Mouse (Mus musculus) small intestine, adult 2 months (tissue): ENCODE measurements around the gene Herc3. TPM values are rescaled to one million over a fixed set of nuclear protein-coding genes. Genes with fewer than 3 reads are reported as not detected.

Experiments used
- H3K27ac ChIP-seq: fragments of 200-500 bp; 2 replicates; pipeline ENCODE4 v1.5.1; 2012; ENCODE audit warnings: low read depth, low read length, control low read depth, inconsistent platforms; ENCODE audit not compliant: insufficient read depth
- H3K27me3 ChIP-seq: fragments of 200-500 bp; 2 replicates; pipeline ENCODE4 v1.6.1; 2012; ENCODE audit warnings: mild to moderate bottlenecking, moderate library complexity, low read length, inconsistent platforms; ENCODE audit not compliant: control insufficient read depth, insufficient read depth
- H3K36me3 ChIP-seq: fragments of 200-500 bp; 2 replicates; pipeline ENCODE4 v1.6.1; 2012; ENCODE audit warnings: mild to moderate bottlenecking, low read length, control low read depth, inconsistent platforms; ENCODE audit not compliant: control insufficient read depth, insufficient read depth
- H3K4me1 ChIP-seq: fragments of 200-500 bp; 2 replicates; pipeline ENCODE4 v1.6.1; 2012; ENCODE audit warnings: low read length, inconsistent platforms, mixed read lengths; ENCODE audit not compliant: control insufficient read depth, insufficient read depth, insufficient read length
- H3K4me3 ChIP-seq: fragments of 200-500 bp; 2 replicates; pipeline ENCODE4 v1.5.1; 2012; ENCODE audit warnings: low read depth, mild to moderate bottlenecking, control low read depth, inconsistent platforms, low read length, moderate library complexity
- CTCF ChIP-seq: fragments of 200-500 bp; IDR thresholded peaks from 2 replicates; pipeline ENCODE4 v1.5.1; 2012; ENCODE audit warnings: low read depth, mild to moderate bottlenecking, control low read depth, inconsistent platforms, low read length, moderate library complexity, mixed read lengths; ENCODE audit not compliant: insufficient replicate concordance, insufficient read length; ENCODE audit errors: extremely low read depth
- POLR2A ChIP-seq: fragments of 200-500 bp; IDR thresholded peaks from 2 replicates; pipeline ENCODE4 v1.6.1; 2012; ENCODE audit warnings: low read depth, mild to moderate bottlenecking, control low read depth, inconsistent platforms, low read length, moderate library complexity
- WGBS: fragments of 180-500 bp; shearing (Covaris S2); methylation state at CpG from one replicate; pipeline ENCODE4 v1.1.7; 2018; 5-methylcytosine and 5-hydroxymethylcytosine counted together
- polyA plus RNA-seq: library from polyadenylated mRNA; depleted of rRNA; stranded (reverse); fragments of >200 nt; gene quantifications from 2 replicates; pipeline ENCODE4 v1.2.3, GENCODE M21; 2012; rRNA removed

Gene Herc3
- polyA plus RNA-seq, 1 experiment = 8.6 TPM

- no peak overlapping the region for H3K4me3 ChIP-seq
- H3K27ac ChIP-seq = no peak overlapping the region
- H3K27me3 ChIP-seq = no peaks in the 10 kb centered on the region
- TF ChIP-seq POLR2A = no peak
- no peak for TF ChIP-seq CTCF
- H3K36me3 ChIP-seq = peaks cover 14% of the 10 kb centered on the region
- peaks cover 7% of the 10 kb centered on the region; the same call in 1 of the 2 replicates for H3K4me1 ChIP-seq
Observed at GRCm38 (mm10) chr6:58964565-58964964, 133.3 kb downstream of the Herc3 start.

GRCm38 (mm10) chr6:58965071-58965831, 134.0 kb downstream of the Herc3 start:
- Histone ChIP-seq H3K27ac (no peak overlapping the region), H3K27me3 (no peaks in the 10 kb centered on the region), H3K4me3 (peak overlapping the region; percentile 15; the same call in 1 of the 2 replicates), H3K4me1 (peaks cover 7% of the 10 kb centered on the region; the same call in 1 of the 2 replicates), H3K36me3 (peaks cover 12% of the 10 kb centered on the region)
- 71% methylated on average over 12 of the region's 12 CpGs for WGBS
- no peak for TF ChIP-seq POLR2A

GRCm38 (mm10) chr6:58968272-58968671, 137.0 kb downstream of the Herc3 start:
- H3K27ac ChIP-seq = peak overlapping the region; percentile 77
- TF ChIP-seq CTCF (no peak), POLR2A (no peak)
- H3K36me3 ChIP-seq = peaks cover 8% of the 10 kb centered on the region
- no peaks in the 10 kb centered on the region for H3K27me3 ChIP-seq
- H3K4me1 ChIP-seq = peaks cover 8% of the 10 kb centered on the region; the same call in 1 of the 2 replicates
- WGBS = 19% methylated on average over 3 of the region's 3 CpGs
- H3K4me3 ChIP-seq = no peak overlapping the region

Other genes with a start within 250 kb of the Herc3 start
- gene Abcg2, start 246.9 kb upstream of the Herc3 start, polyA plus RNA-seq = 5.6 and 17.4 TPM in 2 replicates
- 1.0 and 2.0 TPM in 2 replicates for gene Nap1l5, start 75.6 kb downstream of the Herc3 start, polyA plus RNA-seq
- gene Fam13a, start 193.1 kb downstream of the Herc3 start, polyA plus RNA-seq = 1.3 and 2.5 TPM in 2 replicates